Mouse (Mus musculus) MEL (cell line): Measurements from ENCODE around the gene Gjb4. TPM values are rescaled to one million over a fixed set of nuclear protein-coding genes. Genes with fewer than 3 reads are reported as not detected.

ENCODE experiments used
- DNase-seq: peaks from one replicate; pipeline ENCODE4 v3.0.0; 2011; ENCODE audit warnings: low read depth, low spot score
- H3K27ac ChIP-seq: 2 replicates; pipeline ENCODE4 v1.5.1; 2012; ENCODE audit warnings: low read depth, mild to moderate bottlenecking, control low read depth, low read length, moderate library complexity; ENCODE audit not compliant: control insufficient read depth
- H3K27me3 ChIP-seq, 2 experiments: fragments of 150-350 bp in 1 of 2; sonication (generic) in 1 of 2; 2 replicates each; pipeline ENCODE4 v1.6.1; 2012; ENCODE audit warnings: low read length in 2 of 2, mild to moderate bottlenecking in 2 of 2, improper control_type of control experiment in 1 of 2, moderate library complexity in 1 of 2; ENCODE audit not compliant: insufficient read depth in 2 of 2, control insufficient read depth in 1 of 2
- H3K36me3 ChIP-seq, 2 experiments: 2 replicates each; pipeline ENCODE4 v1.6.1; 2012 to 2014; ENCODE audit warnings: low read length in 2 of 2, improper control_type of control experiment in 1 of 2, inconsistent platforms in 1 of 2, mild to moderate bottlenecking in 1 of 2; ENCODE audit not compliant: insufficient read depth in 2 of 2, control insufficient read depth in 1 of 2
- H3K4me1 ChIP-seq, 2 experiments: fragments of 150-350 bp in 1 of 2; sonication (generic) in 1 of 2; 2 replicates each; pipeline ENCODE4 v1.6.1; 2012; ENCODE audit warnings: low read length in 2 of 2, improper control_type of control experiment in 1 of 2, mild to moderate bottlenecking in 1 of 2; ENCODE audit not compliant: insufficient read depth in 2 of 2, control insufficient read depth in 1 of 2
- H3K4me3 ChIP-seq, 2 experiments: fragments of 150-350 bp in 1 of 2; sonication (generic) in 1 of 2; 2 replicates each; pipeline ENCODE4 v1.5.1; 2012; ENCODE audit warnings: low read depth in 2 of 2, low read length in 2 of 2, mild to moderate bottlenecking in 2 of 2, moderate library complexity in 2 of 2, control low read depth in 1 of 2, improper control_type of control experiment in 1 of 2; ENCODE audit not compliant: control insufficient read depth in 1 of 2, insufficient read depth in 1 of 2
- H3K79me2 ChIP-seq: 2 replicates; pipeline ENCODE4 v1.6.1; 2012; ENCODE audit warnings: mild to moderate bottlenecking, low read length, moderate library complexity; ENCODE audit not compliant: control insufficient read depth, poor library complexity, insufficient read depth
- H3K9ac ChIP-seq: 2 replicates; pipeline ENCODE4 v1.6.1; 2012; ENCODE audit warnings: low read depth, mild to moderate bottlenecking, control low read depth, low read length, moderate library complexity; ENCODE audit not compliant: control insufficient read depth, poor library complexity, severe bottlenecking
- H3K9me3 ChIP-seq: fragments of 150-350 bp; sonication (generic); replicated peaks from 2 replicates; pipeline ENCODE4 v1.6.1; 2012; ENCODE audit warnings: mild to moderate bottlenecking, low read length, improper control_type of control experiment, moderate library complexity; ENCODE audit not compliant: insufficient read depth
- CHD2 ChIP-seq: IDR thresholded peaks from 2 replicates; pipeline ENCODE4 v1.6.1; 2011; ENCODE audit warnings: low read length, improper control_type of control experiment
- E2F4 ChIP-seq: IDR thresholded peaks from 2 replicates; pipeline ENCODE4 v1.6.1; 2011; ENCODE audit warnings: low read depth, low read length, improper control_type of control experiment, borderline replicate concordance
- ELF1 ChIP-seq: IDR thresholded peaks from 2 replicates; pipeline ENCODE4 v1.6.1; 2014; ENCODE audit warnings: low read depth, mild to moderate bottlenecking, inconsistent platforms, low read length, improper control_type of control experiment, moderate library complexity
- EP300 ChIP-seq, 2 experiments: IDR thresholded peaks; 2 replicates each; pipeline ENCODE4 v1.6.1; 2011; ENCODE audit warnings: improper control_type of control experiment in 2 of 2, low read length in 2 of 2, low read depth in 1 of 2, mild to moderate bottlenecking in 1 of 2
- GATA1 ChIP-seq: IDR thresholded peaks from 2 replicates; pipeline ENCODE4 v1.6.1; 2011; ENCODE audit warnings: low read depth, low read length, improper control_type of control experiment
- HCFC1 ChIP-seq: IDR thresholded peaks from 2 replicates; pipeline ENCODE4 v1.6.1; 2012; ENCODE audit warnings: low read depth, mild to moderate bottlenecking, inconsistent platforms, low read length, improper control_type of control experiment, moderate library complexity
- KAT2A ChIP-seq: conservative IDR thresholded peaks from 2 replicates; pipeline ENCODE4 v1.6.1; 2012; ENCODE audit warnings: low read depth, low read length, improper control_type of control experiment, inconsistent platforms
- MAFK ChIP-seq: IDR thresholded peaks from 2 replicates; pipeline ENCODE4 v1.6.1; 2011; ENCODE audit warnings: low read depth, mild to moderate bottlenecking, low read length, improper control_type of control experiment, borderline replicate concordance
- MAZ ChIP-seq: IDR thresholded peaks from 2 replicates; pipeline ENCODE4 v1.6.1; 2012; ENCODE audit warnings: low read depth, mild to moderate bottlenecking, inconsistent platforms, low read length, improper control_type of control experiment
- MEF2A ChIP-seq: IDR thresholded peaks from 2 replicates; pipeline ENCODE4 v1.6.1; 2014; ENCODE audit warnings: low read depth, mild to moderate bottlenecking, inconsistent platforms, low read length, improper control_type of control experiment; ENCODE audit not compliant: poor library complexity, insufficient replicate concordance, severe bottlenecking; ENCODE audit errors: extremely low read depth
- MXI1 ChIP-seq: IDR thresholded peaks from 2 replicates; pipeline ENCODE4 v1.6.1; 2011; ENCODE audit warnings: mild to moderate bottlenecking, low read depth, low read length, improper control_type of control experiment
- MYB ChIP-seq: IDR thresholded peaks from 2 replicates; pipeline ENCODE4 v1.6.1; 2011; ENCODE audit warnings: mild to moderate bottlenecking, low read depth, low read length, improper control_type of control experiment
- MYC ChIP-seq: IDR thresholded peaks from 2 replicates; pipeline ENCODE4 v1.6.1; 2011; ENCODE audit warnings: low read depth, mild to moderate bottlenecking, low read length, improper control_type of control experiment, moderate library complexity
- NELFE ChIP-seq: IDR thresholded peaks from 2 replicates; pipeline ENCODE4 v1.6.1; 2011; ENCODE audit warnings: low read depth, low read length, improper control_type of control experiment
- POLR2A ChIP-seq, 2 experiments: IDR thresholded peaks; 2 replicates each; pipeline ENCODE4 v1.6.1; 2011 to 2012; ENCODE audit warnings: low read length in 2 of 2, mild to moderate bottlenecking in 2 of 2, control low read depth in 1 of 2, improper control_type of control experiment in 1 of 2, low read depth in 1 of 2, moderate library complexity in 1 of 2; ENCODE audit not compliant: control insufficient read depth in 1 of 2, insufficient read depth in 1 of 2, poor library complexity in 1 of 2
- RAD21 ChIP-seq: IDR thresholded peaks from 2 replicates; pipeline ENCODE4 v1.6.1; 2011; ENCODE audit warnings: mild to moderate bottlenecking, low read depth, low read length, improper control_type of control experiment
- RCOR1 ChIP-seq: IDR thresholded peaks from 2 replicates; pipeline ENCODE4 v1.6.1; 2012; ENCODE audit warnings: low read depth, mild to moderate bottlenecking, inconsistent platforms, low read length, improper control_type of control experiment
- SIN3A ChIP-seq: IDR thresholded peaks from 2 replicates; pipeline ENCODE4 v1.6.1; 2012; ENCODE audit warnings: low read length, improper control_type of control experiment, inconsistent platforms
- TAL1 ChIP-seq: IDR thresholded peaks from 2 replicates; pipeline ENCODE4 v1.6.1; 2012; ENCODE audit warnings: mild to moderate bottlenecking, inconsistent platforms, low read length, moderate library complexity, mixed read lengths
- TBP ChIP-seq: IDR thresholded peaks from 2 replicates; pipeline ENCODE4 v1.8.0; 2011; ENCODE audit warnings: low read depth, low read length, improper control_type of control experiment
- TCF12 ChIP-seq: IDR thresholded peaks from 2 replicates; pipeline ENCODE4 v1.6.1; 2014; ENCODE audit warnings: low read depth, mild to moderate bottlenecking, inconsistent platforms, low read length, improper control_type of control experiment, moderate library complexity
- USF2 ChIP-seq, 2 experiments: IDR thresholded peaks; 2 replicates each; pipeline ENCODE4 v1.6.1; 2011 to 2012; ENCODE audit warnings: improper control_type of control experiment in 2 of 2, low read length in 2 of 2, borderline replicate concordance in 1 of 2, inconsistent platforms in 1 of 2, low read depth in 1 of 2, mild to moderate bottlenecking in 1 of 2; ENCODE audit not compliant: insufficient read depth in 1 of 2
- ZC3H11A ChIP-seq: IDR thresholded peaks from 2 replicates; pipeline ENCODE4 v1.6.1; 2012; ENCODE audit warnings: low read depth, mild to moderate bottlenecking, inconsistent platforms, low read length, improper control_type of control experiment
- ZKSCAN1 ChIP-seq: IDR thresholded peaks from 2 replicates; pipeline ENCODE4 v1.6.1; 2012; ENCODE audit warnings: low read depth, mild to moderate bottlenecking, inconsistent platforms, low read length, improper control_type of control experiment, moderate library complexity
- polyA plus RNA-seq, 2 experiments: library from polyadenylated mRNA; stranded (reverse) in 1 of 2; unstranded in 1 of 2; fragments of >175 nt in 1 of 2; fragments of >200 nt in 1 of 2; gene quantifications; 2 replicates each; pipeline versions ENCODE4 v1.2.1 to v1.2.4; 2012; ENCODE audit warnings: low replicate concordance in 2 of 2, low read depth in 1 of 2; ENCODE audit not compliant: insufficient read length in 2 of 2, insufficient read depth in 1 of 2, missing spikeins in 1 of 2
- total RNA-seq: library from RNA; depleted of rRNA; stranded (reverse); fragments of 300-350 nt; gene quantifications from 2 replicates; pipeline ENCODE4 v1.2.3, GENCODE M21; 2012

Gene Gjb4
- total and polyA plus RNA-seq, 3 experiments = not detected

DNA sequence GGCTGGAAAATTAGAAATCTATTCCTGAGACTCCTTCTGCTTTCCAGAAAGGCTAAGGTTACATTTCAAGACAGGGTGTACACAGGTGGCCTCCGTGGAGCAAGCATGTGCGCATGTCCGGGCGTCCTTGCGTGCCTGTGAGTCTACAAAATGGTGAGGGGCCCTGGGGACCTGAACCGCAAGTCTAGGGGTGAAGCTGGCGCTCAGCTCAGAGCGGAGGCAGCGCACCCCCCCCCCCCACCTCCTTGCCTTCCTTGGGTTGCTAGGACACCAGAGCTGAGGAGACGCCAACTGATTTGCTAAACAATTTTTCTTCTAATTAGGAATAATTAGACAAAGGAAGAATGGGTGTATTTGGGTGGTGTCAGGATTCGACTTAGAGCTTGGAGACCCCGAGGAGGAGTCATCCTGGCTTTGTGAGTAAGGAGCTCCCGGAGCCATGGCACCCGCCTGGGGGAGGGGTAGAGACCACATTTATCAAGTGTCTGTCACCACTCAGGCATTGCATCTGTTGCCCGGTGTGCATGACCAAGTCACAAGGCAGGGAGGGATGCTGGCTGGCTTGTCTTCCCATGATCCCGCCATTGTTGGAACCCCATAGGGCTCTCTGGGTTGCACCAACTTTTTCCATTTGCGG lies 21.8 kb upstream of the Gjb4 start:
- no peak for TF ChIP-seq MYB
- TF ChIP-seq KAT2A = no peak
- TF ChIP-seq TCF12 = no peak
- TF ChIP-seq ZC3H11A = no peak
- no peak for TF ChIP-seq NELFE
- TF ChIP-seq TBP = no peak
- TF ChIP-seq, all 39 proteins: peak for 0
- DNase-seq = no peak
- no peaks in the 10 kb centered on the region for H3K79me2 ChIP-seq
- H3K9ac ChIP-seq = no peak overlapping the region
- H3K4me1 ChIP-seq = no peaks in the 10 kb centered on the region
- no peaks in the 10 kb centered on the region for H3K27me3 ChIP-seq
- no peak overlapping the region for H3K4me3 ChIP-seq
- H3K27ac ChIP-seq = no peak overlapping the region
- H3K9me3 ChIP-seq = no peaks in the 10 kb centered on the region
- no peaks in the 10 kb centered on the region for H3K36me3 ChIP-seq

DNA sequence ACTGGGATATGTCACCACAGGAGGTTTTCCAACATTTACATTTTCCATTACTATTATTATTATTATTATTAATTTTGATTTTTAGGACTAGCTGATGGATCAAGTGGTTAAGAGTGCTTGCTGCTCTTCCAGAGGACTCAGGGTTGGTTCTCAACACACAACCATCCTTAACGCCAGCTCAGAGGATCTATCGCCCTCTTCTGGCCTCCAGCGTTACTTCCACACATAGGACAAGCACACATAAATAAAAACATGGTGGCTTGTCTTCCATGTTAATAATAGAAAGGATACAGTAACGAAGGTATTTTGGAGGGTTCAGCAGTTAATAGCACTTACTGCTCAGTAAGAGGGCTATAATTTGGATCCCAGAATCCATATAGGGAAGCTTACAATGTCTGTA lies 20.8 kb upstream of the Gjb4 start:
- H3K79me2 ChIP-seq = no peaks in the 10 kb centered on the region
- no peak for TF ChIP-seq POLR2A (IDR thresholded peaks at IDR 0.05; ENCODE audit: control insufficient read depth in 1 of 2, insufficient read depth in 1 of 2, low read depth in 1 of 2, low read length in 2 of 2, poor library complexity in 1 of 2)
- TF ChIP-seq HCFC1 = no peak
- no peak for TF ChIP-seq GATA1
- TF ChIP-seq MEF2A = no peak
- TF ChIP-seq MYC = no peak
- TF ChIP-seq CHD2 = no peak
- no peak for TF ChIP-seq SIN3A
- no peak for TF ChIP-seq TCF12
- no peak for TF ChIP-seq USF2 (IDR thresholded peaks at IDR 0.05; ENCODE audit: borderline replicate concordance in 1 of 2, insufficient read depth in 1 of 2, low read depth in 1 of 2, low read length in 2 of 2)
- TF ChIP-seq MAZ = no peak
- TF ChIP-seq, all 39 proteins: peak for 0
- H3K27ac ChIP-seq = no peak overlapping the region
- DNase-seq = no peak
- no peaks in the 10 kb centered on the region for H3K36me3 ChIP-seq
- no peaks in the 10 kb centered on the region for H3K27me3 ChIP-seq
- H3K9ac ChIP-seq = no peak overlapping the region
- H3K4me1 ChIP-seq = no peaks in the 10 kb centered on the region
- no peaks in the 10 kb centered on the region for H3K9me3 ChIP-seq
- H3K4me3 ChIP-seq = no peak overlapping the region

DNA sequence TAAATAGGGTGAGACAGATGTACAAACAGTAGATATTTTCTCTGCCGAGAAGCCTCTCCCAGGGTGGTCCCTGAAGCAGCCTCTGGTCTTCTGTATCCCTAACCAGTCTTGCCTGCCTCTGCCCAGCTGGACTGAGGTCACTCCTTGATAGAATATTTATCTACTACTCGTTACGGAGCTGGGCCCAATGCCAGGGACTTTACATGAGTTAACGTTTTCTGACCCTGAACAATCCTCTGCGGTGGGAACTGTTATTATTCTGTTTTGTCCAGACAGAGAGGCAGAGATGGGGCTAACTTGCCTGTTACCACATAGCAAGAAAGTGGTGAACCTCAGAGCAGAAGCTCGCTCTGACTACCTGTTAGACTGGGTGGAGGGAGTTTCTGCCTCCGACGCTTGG lies 19.6 kb upstream of the Gjb4 start:
- Histone ChIP-seq H3K27ac (no peak overlapping the region), H3K79me2 (no peaks in the 10 kb centered on the region), H3K4me3 (no peak overlapping the region), H3K36me3 (no peaks in the 10 kb centered on the region), H3K9ac (no peak overlapping the region)
- TF ChIP-seq KAT2A = no peak
- TF ChIP-seq ELF1 = no peak
- TF ChIP-seq MAFK = no peak
- TF ChIP-seq MEF2A = no peak
- TF ChIP-seq RAD21 = no peak
- no peak for TF ChIP-seq MXI1
- no peak for TF ChIP-seq TAL1
- no peak for TF ChIP-seq RCOR1
- TF ChIP-seq POLR2A (IDR thresholded peaks at IDR 0.05; ENCODE audit: control insufficient read depth in 1 of 2, insufficient read depth in 1 of 2, low read depth in 1 of 2, low read length in 2 of 2, poor library complexity in 1 of 2) = no peak
- TF ChIP-seq MYC = no peak
- no peak for TF ChIP-seq NELFE
- TF ChIP-seq E2F4 = no peak
- TF ChIP-seq MYB = no peak
- TF ChIP-seq EP300 (IDR thresholded peaks at IDR 0.05; ENCODE audit: low read depth in 1 of 2, low read length in 2 of 2) = no peak
- TF ChIP-seq CHD2 = no peak
- TF ChIP-seq HCFC1 = no peak
- no peak for TF ChIP-seq ZKSCAN1
- TF ChIP-seq, all 39 proteins: peak for 0
- H3K4me1 ChIP-seq = no peaks in the 10 kb centered on the region
- no peak for DNase-seq
- no peaks in the 10 kb centered on the region for H3K9me3 ChIP-seq
- H3K27me3 ChIP-seq = no peaks in the 10 kb centered on the region
